Mouse (Mus musculus) heart, embryonic 15.5 days (tissue): ENCODE results near the gene Map3k13. TPM values are rescaled to one million over a fixed set of nuclear protein-coding genes. Genes with fewer than 3 reads are reported as not detected.

Source experiments
- polyA plus RNA-seq: library from polyadenylated mRNA; unstranded; fragments of >200 nt; fragmentation: Nextera tagmentation; extraction: Ambion mirVana; gene quantifications from 2 replicates; pipeline ENCODE4 v1.2.1, GENCODE M21; 2015

Map3k13 gene
- polyA plus RNA-seq, 1 experiment from 2014 or later, result 0.60 TPM

Other genes with a start within 250 kb of the Map3k13 start
- gene 2510009E07Rik, start 99.7 kb upstream of the Map3k13 start, polyA plus RNA-seq, result 22.0 and 24.5 TPM in 2 replicates
- gene Ehhadh, start 6.5 kb upstream of the Map3k13 start, polyA plus RNA-seq, result 2.4 and 3.1 TPM in 2 replicates
- 42.3 and 46.0 TPM in 2 replicates for gene Tmem41a, start 153.2 kb downstream of the Map3k13 start, polyA plus RNA-seq
- 0.25 and 0.61 TPM in 2 replicates for gene Liph, start 201.3 kb downstream of the Map3k13 start, polyA plus RNA-seq
- gene Senp2, start 215.1 kb downstream of the Map3k13 start, polyA plus RNA-seq, result 22.1 and 25.7 TPM in 2 replicates